Mouse (Mus musculus) lung, embryonic 15.5 days (tissue): ENCODE results near the gene Olfr718-ps1. TPM values are rescaled to one million over a fixed set of nuclear protein-coding genes. Genes with fewer than 3 reads are reported as not detected.

ENCODE experiments used
- ATAC-seq: fragments of 200-750 bp; cut with Nextera tagmentation; 2 replicates; pipeline ENCODE4 v1.8.0; 2017; ENCODE audit warnings: moderate number of reproducible peaks, borderline replicate concordance; ENCODE audit not compliant: low FRiP score, low TSS enrichment; ENCODE audit errors: extremely low read depth
- H3K27ac ChIP-seq: fragments of 300-500 bp; sonication (generic); 2 replicates; pipeline ENCODE4 v1.5.1; 2015; ENCODE audit warnings: moderate library complexity, mild to moderate bottlenecking, inconsistent platforms
- H3K27me3 ChIP-seq: fragments of 300-500 bp; sonication (generic); 2 replicates; pipeline ENCODE4 v1.6.1; 2015; ENCODE audit warnings: inconsistent platforms
- H3K36me3 ChIP-seq: fragments of 300-500 bp; sonication (generic); 2 replicates; pipeline ENCODE4 v1.6.1; 2015; ENCODE audit warnings: inconsistent platforms
- H3K4me1 ChIP-seq: fragments of 300-500 bp; sonication (generic); 2 replicates; pipeline ENCODE4 v1.6.1; 2015; ENCODE audit warnings: inconsistent platforms
- H3K4me2 ChIP-seq: fragments of 300-500 bp; sonication (generic); 2 replicates; pipeline ENCODE4 v1.6.1; 2015; ENCODE audit warnings: inconsistent platforms, mild to moderate bottlenecking, moderate library complexity
- H3K4me3 ChIP-seq: fragments of 300-500 bp; sonication (generic); 2 replicates; pipeline ENCODE4 v1.5.1; 2015; ENCODE audit warnings: mild to moderate bottlenecking, inconsistent platforms
- H3K9ac ChIP-seq: fragments of 300-500 bp; sonication (generic); 2 replicates; pipeline ENCODE4 v1.6.1; 2015; ENCODE audit warnings: inconsistent platforms
- H3K9me3 ChIP-seq: fragments of 300-500 bp; sonication (generic); 2 replicates; pipeline ENCODE4 v1.6.1; 2016; ENCODE audit warnings: inconsistent platforms
- WGBS: fragments of 180-500 bp; shearing (Covaris S2); methylation state at CpG from one replicate; pipeline ENCODE4 v1.1.7; 2015; 5-methylcytosine and 5-hydroxymethylcytosine counted together
- polyA plus RNA-seq: library from polyadenylated mRNA; unstranded; fragments of >200 nt; fragmentation: Nextera tagmentation; extraction: Ambion mirVana; gene quantifications from 2 replicates; pipeline ENCODE4 v1.2.1, GENCODE M21; 2015

The Olfr718-ps1 gene
- polyA plus RNA-seq, 1 experiment from 2014 or later: not detected

DNA sequence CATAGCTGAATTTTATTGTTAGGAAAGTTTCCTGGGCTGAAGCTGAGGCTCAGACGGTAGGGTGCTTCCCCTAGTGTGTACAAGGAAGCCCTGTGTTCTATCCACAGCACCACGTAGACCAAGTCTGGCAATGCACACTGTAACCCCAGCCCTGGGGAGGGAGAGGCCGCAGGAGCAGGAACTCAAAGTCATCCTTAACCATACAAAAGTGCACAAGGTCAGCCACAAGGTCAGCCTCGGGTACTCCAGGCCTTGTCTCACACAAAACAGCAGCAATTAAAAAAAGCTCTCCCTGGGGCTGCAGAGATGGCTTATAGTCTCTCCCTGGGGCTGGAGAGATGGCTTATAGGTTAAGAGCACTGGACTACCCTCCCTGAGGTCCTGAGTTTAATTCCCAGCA, 20.5 kb downstream of the Olfr718-ps1 start:
- no peaks in the 10 kb centered on the region for H3K4me1 ChIP-seq
- no peaks in the 10 kb centered on the region for H3K27me3 ChIP-seq
- H3K9ac ChIP-seq: no peak overlapping the region
- no peaks in the 10 kb centered on the region for H3K9me3 ChIP-seq
- WGBS: 51% methylated on average over 4 of the region's 4 CpGs
- no peaks in the 10 kb centered on the region for H3K36me3 ChIP-seq
- H3K4me3 ChIP-seq: no peak overlapping the region
- H3K4me2 ChIP-seq: no peak overlapping the region
- H3K27ac ChIP-seq: no peak overlapping the region
- no peak for ATAC-seq

DNA sequence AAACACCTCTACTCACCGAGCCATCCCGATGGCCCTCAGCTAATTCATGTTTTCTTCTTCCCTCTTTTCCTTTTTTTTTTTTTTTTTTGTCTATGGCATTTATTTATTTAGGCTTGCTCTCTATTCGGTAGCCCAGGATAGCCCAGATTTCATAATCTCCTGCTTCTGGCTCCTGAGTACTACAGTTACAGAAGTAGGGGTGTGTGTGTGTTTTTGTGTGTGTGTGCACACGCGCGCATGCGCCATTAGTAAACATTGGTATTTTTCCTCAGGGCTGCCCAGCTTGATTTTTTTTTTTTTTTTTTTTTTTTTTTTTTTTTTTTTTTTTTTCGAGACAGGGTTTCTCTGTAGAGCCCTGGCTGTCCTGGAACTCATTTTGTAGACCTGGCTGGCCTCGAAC, 21.3 kb downstream of the Olfr718-ps1 start:
- ATAC-seq: no peak
- no peak overlapping the region for H3K9ac ChIP-seq
- H3K9me3 ChIP-seq: no peaks in the 10 kb centered on the region
- H3K4me3 ChIP-seq: no peak overlapping the region
- H3K4me2 ChIP-seq: no peak overlapping the region
- H3K36me3 ChIP-seq: no peaks in the 10 kb centered on the region
- 92% methylated on average over 9 of the region's 9 CpGs for WGBS
- no peak overlapping the region for H3K27ac ChIP-seq
- no peaks in the 10 kb centered on the region for H3K4me1 ChIP-seq
- no peaks in the 10 kb centered on the region for H3K27me3 ChIP-seq

- H3K9ac ChIP-seq: no peak overlapping the region
- H3K27ac ChIP-seq: no peak overlapping the region
- no peaks in the 10 kb centered on the region for H3K4me1 ChIP-seq
- no peaks in the 10 kb centered on the region for H3K36me3 ChIP-seq
- no peak for ATAC-seq
- no peak overlapping the region for H3K4me3 ChIP-seq
- H3K4me2 ChIP-seq: no peak overlapping the region
- H3K9me3 ChIP-seq: no peaks in the 10 kb centered on the region
- H3K27me3 ChIP-seq: no peaks in the 10 kb centered on the region
- 55% methylated on average over 7 of the region's 7 CpGs for WGBS
Measured at GRCm38 (mm10) chr5:143125601-143126000, 21.8 kb downstream of the Olfr718-ps1 start.

DNA sequence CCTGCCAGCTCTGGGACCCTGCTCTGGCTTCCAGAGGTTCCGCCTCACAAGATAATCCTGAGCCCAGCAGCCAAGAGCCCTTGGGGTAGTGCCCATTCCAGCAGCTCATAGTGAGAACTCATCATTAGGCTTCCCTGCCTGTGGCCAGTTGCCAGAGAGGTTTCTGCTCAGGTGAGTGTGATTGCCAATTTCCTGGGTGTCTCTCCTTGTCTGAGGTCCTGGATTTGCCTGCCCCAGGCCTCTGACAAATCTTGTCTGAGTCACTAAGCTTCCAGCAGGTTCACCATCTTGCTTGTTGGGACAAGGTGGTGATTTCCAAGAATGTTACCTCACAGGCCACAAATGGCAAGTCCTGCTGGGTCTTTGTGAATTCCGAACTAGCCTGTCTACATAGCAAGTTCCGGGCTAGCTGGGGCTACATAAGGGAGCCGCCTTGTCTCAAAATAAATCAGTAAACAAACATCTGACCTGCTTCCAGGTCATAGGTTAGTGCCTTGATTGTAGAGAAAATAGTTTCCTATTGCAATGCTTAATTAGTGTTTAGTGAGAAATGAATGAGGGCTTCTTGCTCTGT, 22.5 kb downstream of the Olfr718-ps1 start:
- Histone ChIP-seq H3K27ac (no peak overlapping the region), H3K9me3 (no peaks in the 10 kb centered on the region), H3K36me3 (no peaks in the 10 kb centered on the region), H3K4me2 (no peak overlapping the region), H3K9ac (no peak overlapping the region), H3K4me1 (no peaks in the 10 kb centered on the region), H3K4me3 (no peak overlapping the region), H3K27me3 (no peaks in the 10 kb centered on the region)
- 82% methylated on average over 4 of the region's 4 CpGs for WGBS
- no peak for ATAC-seq

DNA sequence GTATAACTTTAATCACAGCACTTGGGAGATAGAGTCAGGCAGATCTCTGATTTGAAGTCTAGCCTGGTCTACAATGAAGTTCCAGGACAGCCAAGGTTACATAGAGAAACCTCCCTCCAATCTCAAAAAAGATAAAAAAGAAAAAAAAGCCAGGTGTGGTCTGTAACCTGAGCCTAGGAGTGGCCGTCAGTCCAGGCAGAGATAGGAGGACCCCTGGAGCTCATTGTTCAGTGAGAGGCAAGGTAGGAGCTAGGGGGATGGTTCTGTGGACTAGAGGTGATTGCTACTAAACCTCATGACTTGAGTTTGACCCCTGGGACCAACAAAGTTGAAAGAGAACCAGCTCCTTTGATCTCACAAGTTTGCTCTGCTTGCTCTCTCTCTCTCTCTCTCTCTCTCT, 24.7 kb downstream of the Olfr718-ps1 start:
- WGBS: 15% methylated on average over 1 of the region's 1 CpGs
- Histone ChIP-seq H3K4me1 (no peaks in the 10 kb centered on the region), H3K9ac (no peak overlapping the region), H3K27me3 (no peaks in the 10 kb centered on the region), H3K27ac (no peak overlapping the region), H3K36me3 (no peaks in the 10 kb centered on the region), H3K9me3 (no peaks in the 10 kb centered on the region), H3K4me2 (no peak overlapping the region), H3K4me3 (no peak overlapping the region)
- no peak for ATAC-seq

GRCm38 (mm10) chr5:143122125-143122524, 25.3 kb downstream of the Olfr718-ps1 start:
- Histone ChIP-seq H3K27me3 (no peaks in the 10 kb centered on the region), H3K27ac (no peak overlapping the region)
- WGBS: 61% methylated on average over 8 of the region's 8 CpGs

DNA sequence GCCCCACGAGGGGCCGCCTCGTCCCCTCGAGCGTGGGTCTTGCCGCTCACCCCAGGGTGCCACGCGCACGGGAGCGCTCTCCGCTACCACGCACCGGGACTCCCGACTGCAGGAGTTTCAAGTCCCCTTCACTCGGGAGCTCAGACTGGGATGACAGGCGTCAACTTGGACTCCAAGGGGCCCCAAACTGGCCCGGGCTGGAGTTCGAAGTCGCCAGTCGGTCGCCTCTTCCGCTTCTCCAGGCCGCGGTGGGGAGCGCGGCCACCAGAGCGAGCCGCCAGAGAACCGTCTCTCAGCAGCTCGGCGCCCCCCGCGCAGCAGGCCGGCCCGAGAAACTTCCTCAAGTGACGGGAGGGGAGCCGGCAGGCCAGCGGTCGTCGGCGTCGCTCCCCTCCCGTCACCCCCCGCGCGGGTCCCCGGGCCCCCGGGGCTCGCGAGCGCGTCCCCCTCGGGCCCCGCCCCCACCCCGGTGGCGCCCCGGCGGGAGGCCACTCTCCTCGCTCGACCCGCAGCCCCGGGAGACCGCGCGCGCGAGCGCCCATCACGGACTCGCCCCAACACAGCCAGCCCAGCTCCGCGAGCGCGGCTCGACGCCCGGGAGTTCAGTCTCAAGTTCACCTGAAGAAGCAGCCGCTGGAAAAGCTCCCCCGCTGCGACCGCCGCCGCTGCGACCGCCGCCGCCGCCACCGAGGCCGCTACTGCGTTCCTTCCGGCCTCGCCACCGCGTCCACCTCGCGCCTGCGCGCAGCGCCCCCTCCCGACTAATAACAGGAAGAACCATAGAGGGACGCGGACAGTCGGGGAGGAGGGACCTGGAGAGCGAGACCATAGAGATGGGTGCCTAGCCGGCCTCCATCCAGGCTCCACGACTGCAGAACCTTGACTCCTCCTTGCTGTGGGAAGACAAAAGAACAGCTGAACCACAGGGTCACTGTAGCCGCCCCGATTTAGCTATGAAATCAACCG, 34.8 kb downstream of the Olfr718-ps1 start, which contains the start of gene Rnf216:
Gene Rnf216, minus strand, starts transcription at position 714 of the 966 bp plus-strand sequence.
- no peaks in the 10 kb centered on the region for H3K9me3 ChIP-seq
- H3K4me2 ChIP-seq: peak within 1 kb of the TSS; percentile 68
- H3K9ac ChIP-seq: peak within 1 kb of the TSS; percentile 81
- H3K27me3 ChIP-seq: no peaks in the 10 kb centered on the region
- WGBS: under 1% methylated on average over 97 of the region's 110 CpGs
- H3K4me3 ChIP-seq: peak within 1 kb of the TSS; percentile 70
- H3K4me1 ChIP-seq: peaks cover 10% of the 10 kb centered on the region
- peak within 1 kb of the TSS; percentile 95 for H3K27ac ChIP-seq
- peak; percentile 94 for ATAC-seq
- H3K36me3 ChIP-seq: no peaks in the 10 kb centered on the region

More at GRCm38 (mm10) chr5:143122125-143122524, 25.3 kb downstream of the Olfr718-ps1 start:
- Histone ChIP-seq H3K4me2 (no peak overlapping the region), H3K9ac (no peak overlapping the region), H3K4me3 (no peak overlapping the region), H3K9me3 (no peaks in the 10 kb centered on the region), H3K4me1 (no peaks in the 10 kb centered on the region), H3K36me3 (no peaks in the 10 kb centered on the region)
- no peak for ATAC-seq

DNA sequence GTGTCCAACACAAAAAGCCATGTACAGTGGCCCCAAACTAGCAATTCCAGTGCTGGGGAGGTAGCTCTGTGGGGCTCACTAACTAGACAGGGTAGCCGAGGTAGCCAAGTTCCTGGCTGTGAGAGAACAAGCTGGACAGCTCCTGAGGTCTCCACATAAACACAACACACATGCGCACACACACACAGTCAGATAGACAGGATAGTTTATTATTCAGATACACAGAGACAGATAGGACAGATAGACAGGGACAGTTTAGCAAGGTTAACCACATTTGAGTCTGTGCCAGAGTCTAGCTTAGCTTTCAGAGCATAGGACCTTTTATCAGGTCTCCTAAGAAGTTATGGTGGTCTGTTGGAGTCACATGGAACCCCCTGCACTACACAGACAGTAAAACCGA, 40.5 kb downstream of the Olfr718-ps1 start:
- Histone ChIP-seq H3K4me3 (no peak overlapping the region), H3K4me2 (no peak overlapping the region), H3K27ac (no peak overlapping the region), H3K36me3 (no peaks in the 10 kb centered on the region), H3K27me3 (no peaks in the 10 kb centered on the region), H3K9me3 (no peaks in the 10 kb centered on the region), H3K4me1 (peaks cover 8% of the 10 kb centered on the region), H3K9ac (no peak overlapping the region)
- 90% methylated on average over 3 of the region's 3 CpGs for WGBS
- ATAC-seq: no peak

GRCm38 (mm10) chr5:143103231-143103630, 44.1 kb downstream of the Olfr718-ps1 start:
- no peak overlapping the region for H3K4me2 ChIP-seq
- H3K4me1 ChIP-seq: 0 out of 2 replicates have a peak, but pooled peaks cover 4% of the 10 kb centered on the region
- H3K4me3 ChIP-seq: no peak overlapping the region
- H3K9ac ChIP-seq: no peak overlapping the region
- 89% methylated on average over 2 of the region's 2 CpGs for WGBS
- no peaks in the 10 kb centered on the region for H3K27me3 ChIP-seq
- ATAC-seq: no peak
- H3K27ac ChIP-seq: no peak overlapping the region
- no peaks in the 10 kb centered on the region for H3K9me3 ChIP-seq
- H3K36me3 ChIP-seq: no peaks in the 10 kb centered on the region

DNA sequence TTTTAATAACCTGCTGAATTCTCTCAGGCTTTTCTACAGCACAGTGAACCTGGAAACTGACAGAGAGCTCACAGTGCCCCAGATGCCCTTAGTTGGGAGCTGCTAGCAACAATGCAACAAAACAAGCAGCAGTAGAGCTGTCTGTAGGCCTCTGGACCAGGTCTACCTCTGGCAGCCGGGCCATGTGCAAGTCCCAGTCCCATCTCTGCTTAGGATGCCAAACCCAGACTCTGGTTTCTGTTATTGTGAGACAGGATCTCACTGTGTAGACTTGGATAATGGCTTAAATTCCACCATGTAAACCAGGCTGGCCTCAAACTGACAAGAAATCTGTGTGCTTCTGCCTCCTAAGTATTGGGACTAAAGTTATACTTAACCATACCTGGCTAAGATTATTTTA, 45.8 kb downstream of the Olfr718-ps1 start:
- Histone ChIP-seq H3K4me1 (0 out of 2 replicates have a peak, but pooled peaks cover 4% of the 10 kb centered on the region), H3K27me3 (no peaks in the 10 kb centered on the region), H3K4me2 (no peak overlapping the region), H3K4me3 (no peak overlapping the region), H3K9me3 (no peaks in the 10 kb centered on the region), H3K9ac (no peak overlapping the region; the same call in 1 of the 2 replicates), H3K27ac (no peak overlapping the region), H3K36me3 (no peaks in the 10 kb centered on the region)
- 89% methylated on average over 1 of the region's 1 CpGs for WGBS
- no peak for ATAC-seq

- Histone ChIP-seq H3K27me3 (no peaks in the 10 kb centered on the region), H3K4me2 (no peak overlapping the region), H3K4me1 (no peaks in the 10 kb centered on the region), H3K9ac (no peak overlapping the region), H3K27ac (no peak overlapping the region), H3K9me3 (no peaks in the 10 kb centered on the region), H3K36me3 (peaks cover 27% of the 10 kb centered on the region), H3K4me3 (no peak overlapping the region)
- no peak for ATAC-seq
- 86% methylated on average over 7 of the region's 7 CpGs for WGBS
Measured at GRCm38 (mm10) chr5:143095256-143095655, 52.1 kb downstream of the Olfr718-ps1 start.

GRCm38 (mm10) chr5:143092891-143093290, 54.5 kb downstream of the Olfr718-ps1 start:
- H3K4me2 ChIP-seq: no peak overlapping the region
- ATAC-seq: no peak
- no peak overlapping the region for H3K4me3 ChIP-seq
- H3K4me1 ChIP-seq: no peaks in the 10 kb centered on the region
- no peaks in the 10 kb centered on the region for H3K27me3 ChIP-seq
- H3K9ac ChIP-seq: no peak overlapping the region
- no peaks in the 10 kb centered on the region for H3K9me3 ChIP-seq
- WGBS: 64% methylated on average over 3 of the region's 3 CpGs
- peaks cover 49% of the 10 kb centered on the region for H3K36me3 ChIP-seq
- no peak overlapping the region for H3K27ac ChIP-seq
